Mouse (Mus musculus) ES-E14 (cell line): ENCODE measurements at regions not wholly inside any gene's neighbourhood (a gene's known extent, or its start where the extent isn't known, plus 50 kb on each side); places are given as distances from the start of the nearest gene placed in this dataset.

Source experiments
- CHD2 ChIP-seq: IDR thresholded peaks from 2 replicates; pipeline ENCODE4 v1.6.1; 2014; ENCODE audit warnings: mild to moderate bottlenecking, low read depth, low read length, inconsistent platforms
- HCFC1 ChIP-seq: IDR thresholded peaks from 2 replicates; pipeline ENCODE4 v1.6.1; 2012; ENCODE audit warnings: low read length, inconsistent platforms, borderline replicate concordance; ENCODE audit not compliant: insufficient read depth
- MAFK ChIP-seq: IDR thresholded peaks from 2 replicates; pipeline ENCODE4 v1.6.1; 2014; ENCODE audit warnings: mild to moderate bottlenecking, low read depth, low read length, inconsistent platforms; ENCODE audit not compliant: insufficient read depth
- ZNF384 ChIP-seq: IDR thresholded peaks from 2 replicates; pipeline ENCODE4 v1.6.1; 2012; ENCODE audit warnings: low read depth, low read length, inconsistent platforms

DNA sequence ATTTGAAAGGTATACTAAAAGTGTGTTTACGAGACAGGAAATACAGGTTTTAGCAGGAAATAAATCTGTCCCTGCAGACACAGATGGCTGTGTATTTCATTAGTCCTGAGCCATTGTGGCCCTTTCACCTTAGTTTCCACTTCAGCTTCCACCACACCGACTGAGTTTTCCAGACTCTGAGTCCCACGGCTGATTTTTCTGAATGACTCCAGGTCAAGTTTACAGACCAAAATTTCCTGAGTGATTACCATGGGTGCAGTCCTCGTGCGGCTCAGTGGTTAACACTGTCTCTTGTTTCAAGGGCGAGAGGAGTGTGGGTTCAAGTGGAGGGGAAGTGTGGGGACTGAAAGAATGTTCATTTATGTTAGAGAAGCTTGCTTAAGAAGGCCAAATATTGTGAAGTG is 365.1 kb upstream of the Arglu1 start:
- TF ChIP-seq HCFC1 (no peak), CHD2 (no peak), ZNF384 (no peak), MAFK (no peak)
